Mouse (Mus musculus) R1 (cell line): ENCODE results near the gene Klf5.

Experiments used
- DNase-seq: peaks from one replicate; pipeline ENCODE4 v3.0.0-alpha.2; 2018; ENCODE audit warnings: low read depth, low spot score

The Klf5 gene

DNA sequence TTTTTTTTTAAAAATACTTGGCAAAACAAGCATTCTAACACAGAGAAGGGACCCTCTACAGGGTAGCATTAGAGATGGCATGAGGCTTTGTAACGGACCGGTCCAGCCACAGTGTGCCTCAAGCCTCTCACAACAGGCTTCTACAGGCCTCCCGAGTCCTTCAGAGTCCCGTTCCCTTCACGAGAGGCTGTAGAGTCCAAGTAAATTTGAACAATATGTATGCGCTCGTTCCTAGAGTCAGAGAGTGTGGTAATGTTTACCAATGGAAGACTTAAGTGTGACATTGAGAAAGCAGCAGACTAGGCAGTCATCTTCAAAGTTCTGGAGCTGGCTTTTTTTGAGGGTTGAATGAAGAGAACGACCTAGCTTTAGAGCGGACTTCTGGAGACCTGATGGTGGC is 11.1 kb downstream of the Klf5 start:
- DNase-seq: no peak

GRCm38 (mm10) chr14:99310358-99310757 is 11.9 kb downstream of the Klf5 start:
- DNase-seq: no peak

DNA sequence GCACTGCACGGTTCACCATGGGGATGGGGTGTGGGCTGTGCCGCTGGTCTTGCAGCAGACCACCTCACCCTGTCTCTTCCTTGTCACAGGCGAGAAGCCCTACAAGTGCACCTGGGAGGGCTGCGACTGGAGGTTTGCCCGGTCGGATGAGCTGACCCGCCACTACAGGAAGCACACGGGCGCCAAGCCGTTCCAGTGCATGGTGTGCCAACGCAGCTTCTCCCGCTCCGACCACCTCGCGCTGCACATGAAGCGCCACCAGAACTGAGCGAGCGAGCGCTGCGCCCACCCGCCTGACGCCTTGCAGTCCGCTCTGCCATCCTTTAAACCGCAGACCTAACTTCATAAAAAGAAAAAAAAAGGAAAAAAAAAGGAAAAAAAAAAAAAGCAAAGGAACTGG is 14.6 kb downstream of the Klf5 start:
- no peak for DNase-seq

GRCm38 (mm10) chr14:99316275-99316674 is 17.8 kb downstream of the Klf5 start:
- DNase-seq: peak; percentile 46

DNA sequence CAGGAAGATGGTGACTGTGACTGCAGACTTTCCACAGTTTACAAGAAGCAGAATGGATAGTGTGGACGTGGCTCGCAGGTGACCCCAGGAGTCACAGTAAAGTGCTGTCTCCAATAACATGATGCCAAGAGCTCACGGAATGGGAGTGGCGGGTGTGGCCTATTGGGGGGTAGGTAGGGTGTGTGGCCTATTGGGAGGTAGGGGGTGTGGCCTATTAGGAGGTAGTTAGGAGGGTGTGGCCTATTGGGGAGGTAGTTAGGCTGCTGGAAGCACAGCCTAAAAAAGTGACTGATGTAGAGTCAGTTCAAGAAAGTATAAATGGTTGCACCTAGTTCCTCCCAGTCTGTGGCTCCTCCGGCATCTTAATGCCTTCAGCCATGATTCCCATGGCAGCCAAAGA is 22.2 kb downstream of the Klf5 start:
- DNase-seq: peak; percentile 95

GRCm38 (mm10) chr14:99323376-99323775 is 24.9 kb downstream of the Klf5 start:
- peak; percentile 77 for DNase-seq

GRCm38 (mm10) chr14:99324523-99324922 is 26.0 kb downstream of the Klf5 start:
- peak; percentile 100 for DNase-seq

DNA sequence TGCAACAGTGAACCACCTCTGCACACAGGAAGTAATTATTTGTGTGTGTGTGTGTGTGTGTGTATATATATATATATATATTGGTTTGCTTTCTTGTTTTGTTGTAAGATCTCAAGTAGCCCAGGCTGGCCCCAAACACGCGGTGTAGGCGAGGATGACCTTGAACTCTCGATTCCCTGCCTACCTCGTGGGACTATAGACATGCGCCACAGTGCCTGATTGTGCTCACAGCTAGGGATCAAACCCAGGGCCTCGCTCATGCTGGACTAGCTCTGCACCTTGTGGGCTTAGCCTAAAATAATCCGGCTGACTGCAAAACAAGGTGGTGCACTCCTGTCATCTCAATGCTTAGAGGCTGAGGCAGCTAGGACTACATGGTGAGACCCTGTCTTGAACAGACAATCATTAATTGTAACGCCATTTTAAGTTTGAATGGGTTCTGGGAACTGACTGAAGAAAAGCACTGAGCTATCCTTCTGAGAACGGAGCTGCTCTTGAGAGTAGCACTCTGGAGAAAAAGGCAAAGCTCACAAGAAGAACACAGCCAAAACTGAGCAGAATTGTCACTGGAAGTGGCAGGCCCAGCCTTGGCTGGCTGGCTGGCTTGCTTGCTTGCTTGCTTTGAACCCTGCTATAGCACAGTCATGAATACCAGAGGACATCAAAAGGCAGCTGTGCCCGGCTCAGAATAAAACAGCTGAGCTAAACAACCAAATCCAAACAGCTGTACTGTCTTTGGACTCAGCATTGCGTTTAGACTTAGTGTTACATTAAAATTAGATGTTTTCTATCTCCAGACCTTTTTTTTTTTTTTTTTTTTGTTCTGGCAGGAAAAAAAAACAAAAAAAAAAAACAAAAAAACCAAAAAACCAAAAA is 27.3 kb downstream of the Klf5 start:
- DNase-seq: peak; percentile 87

GRCm38 (mm10) chr14:99336598-99336997 is 38.1 kb downstream of the Klf5 start:
- no peak for DNase-seq

DNA sequence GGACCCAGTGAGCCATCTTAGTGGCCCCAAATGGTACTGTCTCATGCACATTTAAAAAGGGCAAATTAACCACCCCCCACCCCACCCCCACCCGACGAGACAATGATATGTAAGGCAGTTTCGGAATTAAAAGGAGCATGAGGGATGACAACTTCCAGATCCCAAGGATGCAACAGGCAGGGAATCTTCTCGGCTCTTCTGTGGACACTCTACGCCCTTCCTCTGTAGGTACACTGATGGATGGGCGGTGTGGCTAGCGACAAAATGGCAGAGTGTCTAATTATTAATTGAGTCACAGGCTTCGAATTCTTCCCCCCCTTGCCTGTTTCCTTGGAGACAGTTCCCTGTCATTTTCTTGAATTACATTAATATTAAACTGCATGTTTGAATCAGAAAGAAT is 40.5 kb downstream of the Klf5 start:
- DNase-seq: peak; percentile 69

GRCm38 (mm10) chr14:99339681-99340522 is 41.4 kb downstream of the Klf5 start:
- peak; percentile 96 for DNase-seq

GRCm38 (mm10) chr14:99340703-99341102 is 42.2 kb downstream of the Klf5 start:
- DNase-seq: peak; percentile 82

DNA sequence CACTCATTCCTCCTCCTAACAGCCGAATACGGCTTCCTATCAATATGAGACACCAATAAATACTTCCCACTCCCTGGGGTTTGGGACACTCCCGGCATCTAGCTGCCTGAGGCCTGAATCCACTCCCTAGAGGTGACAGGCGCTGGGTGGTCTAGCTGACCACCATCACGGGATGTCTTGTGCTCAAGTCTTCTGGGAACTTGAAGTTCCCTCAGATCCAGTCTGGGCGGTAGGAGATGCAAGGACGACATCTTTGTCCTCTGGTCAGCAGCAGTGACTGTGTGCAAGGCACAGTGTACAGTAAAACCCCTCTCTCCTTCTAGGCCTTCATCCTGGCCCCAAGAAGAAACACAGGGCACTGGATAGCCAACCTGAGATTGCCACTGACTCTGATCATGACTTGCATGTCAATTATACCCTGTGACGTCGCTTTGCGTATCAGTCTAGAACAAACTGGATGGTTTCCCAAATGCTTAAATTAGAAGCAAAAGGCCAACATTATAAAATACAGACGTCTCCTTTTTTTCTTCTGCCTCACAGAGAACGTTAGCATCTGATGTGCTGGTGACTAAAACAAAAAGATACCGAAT is 49.8 kb downstream of the Klf5 start:
- DNase-seq: peak; percentile 46

DNA sequence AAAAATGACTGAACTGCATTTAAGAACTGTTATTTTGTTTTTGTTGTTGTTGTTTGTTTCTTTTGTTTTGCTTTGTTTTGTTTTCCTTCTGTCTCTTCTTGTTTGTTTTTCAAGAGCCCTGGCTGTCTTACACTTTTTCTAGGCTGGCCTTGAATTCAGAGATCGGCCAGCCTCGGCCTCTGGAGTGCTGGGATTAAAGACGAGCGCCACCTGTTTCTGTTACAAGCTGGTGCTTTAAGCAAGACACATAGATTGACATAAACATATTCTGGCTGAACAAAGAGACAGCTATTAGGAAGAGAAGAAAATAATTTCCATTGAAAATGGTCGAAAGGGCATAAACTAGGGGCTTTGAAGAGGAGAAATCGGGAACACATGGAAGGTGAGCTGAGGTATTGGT is 51.1 kb downstream of the Klf5 start:
- DNase-seq: peak; percentile 66

GRCm38 (mm10) chr14:99352989-99353388 is 54.5 kb downstream of the Klf5 start:
- peak; percentile 48 for DNase-seq

- peak; percentile 86 for DNase-seq
Measured at GRCm38 (mm10) chr14:99354046-99354445, 55.6 kb downstream of the Klf5 start.

GRCm38 (mm10) chr14:99354761-99355609 is 56.5 kb downstream of the Klf5 start:
- peak; percentile 67 for DNase-seq

DNA sequence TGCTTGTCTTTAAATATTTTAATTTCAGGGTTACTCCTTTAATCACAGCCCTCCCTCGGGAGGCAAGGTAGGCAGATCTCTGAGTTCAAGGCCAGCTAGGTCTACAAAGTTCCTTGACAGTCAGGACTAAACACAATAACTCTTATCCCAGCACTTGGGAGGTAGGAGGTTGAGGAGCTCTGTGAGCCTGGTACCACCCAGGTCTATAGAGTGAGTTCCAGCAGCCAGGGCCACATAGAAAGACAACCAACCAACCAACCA is 57.0 kb downstream of the Klf5 start:
- peak; percentile 63 for DNase-seq

GRCm38 (mm10) chr14:99362956-99363355 is 64.5 kb downstream of the Klf5 start:
- DNase-seq: no peak

DNA sequence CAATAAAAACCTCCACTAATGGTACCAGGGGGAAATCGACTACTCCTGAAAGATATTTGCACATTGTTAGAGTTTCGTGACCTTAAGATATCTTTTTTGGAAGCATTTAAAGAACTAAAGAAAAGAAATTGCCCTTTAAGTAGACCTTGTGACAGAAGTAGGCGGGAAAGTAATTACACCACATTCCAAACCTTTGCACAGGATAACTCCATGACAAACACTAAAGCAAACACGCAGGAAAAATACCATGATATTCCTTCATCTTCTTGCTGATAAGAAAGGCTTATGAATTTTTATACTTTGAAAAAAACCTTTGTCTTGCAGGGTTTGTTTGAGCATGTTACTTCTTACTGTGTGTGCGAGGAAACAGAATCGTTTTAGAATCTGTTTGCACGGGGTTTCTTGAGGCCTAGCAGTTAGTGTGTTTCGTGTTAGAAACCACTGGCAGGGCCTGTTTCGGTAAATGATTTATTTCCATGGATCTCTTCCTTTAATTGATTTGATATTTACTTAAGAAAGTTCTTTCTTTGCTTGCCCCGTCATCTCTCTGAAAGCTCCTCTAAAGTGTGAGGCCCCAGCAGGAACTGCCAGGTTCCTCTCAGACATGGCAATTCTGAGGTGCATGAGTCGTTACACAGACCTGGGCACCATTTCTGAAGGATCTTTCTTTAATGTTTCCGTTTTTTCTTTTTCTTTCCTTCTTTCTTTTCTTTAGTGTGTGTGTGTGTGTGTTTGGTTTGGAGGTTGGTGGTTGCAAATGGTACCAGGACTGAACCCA is 65.7 kb downstream of the Klf5 start:
- no peak for DNase-seq
